Mouse (Mus musculus) ovary, postnatal 10 days (tissue): Measurements from ENCODE around the gene Zfp110.
A peak's percentile ranks its signal among the peaks of the same experiment; 100 is the strongest.

Experiments used
- DNase-seq: peaks from one replicate; pipeline ENCODE4 v3.0.0; 2022; ENCODE audit warnings: low spot score

Gene Zfp110

DNA sequence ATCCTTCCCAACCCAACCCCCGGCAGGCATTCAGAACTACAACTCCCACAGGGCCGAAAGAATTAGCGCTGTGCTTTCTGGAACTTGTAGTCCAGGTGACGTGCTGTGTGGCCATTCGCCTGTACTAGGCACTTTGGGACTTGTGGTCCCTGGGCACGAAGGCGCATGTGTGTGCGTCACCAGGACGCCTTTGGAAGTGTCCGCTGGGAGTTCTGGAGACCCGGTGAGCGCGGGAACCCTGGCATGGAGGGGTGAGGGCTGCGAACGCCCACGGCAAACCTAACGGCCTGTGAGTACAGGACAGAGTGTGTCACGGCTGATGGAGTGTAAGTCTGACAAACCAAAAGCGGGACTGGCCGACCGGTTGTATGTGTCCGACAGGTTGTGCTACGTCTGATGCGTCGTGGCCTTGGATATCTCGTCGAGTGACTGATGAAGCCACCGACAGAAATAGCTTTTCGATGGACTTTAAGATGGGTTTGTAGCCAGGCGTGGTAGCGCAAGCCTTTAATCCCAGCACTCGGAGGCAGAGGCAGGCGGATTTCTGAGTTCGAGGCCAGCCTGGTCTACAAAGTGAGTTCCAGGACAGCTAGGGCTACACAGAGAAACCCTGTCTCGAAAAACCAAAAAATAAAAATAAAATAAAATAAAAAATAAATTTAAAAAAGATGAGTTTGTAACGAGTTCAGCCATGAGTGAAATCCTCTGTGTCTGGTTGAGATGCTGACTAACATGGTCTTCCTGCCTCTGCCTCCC lies 63.3 kb downstream of the Zfp110 start, which contains the start of gene Zscan22:
Zscan22 (plus strand) TSS at position 161 of the 756 bp plus-strand sequence.
- DNase-seq = peak; percentile 74
